Mouse (Mus musculus): Measurements from ENCODE around the gene Rgp1. TPM values are rescaled to one million over a fixed set of nuclear protein-coding genes. Genes with fewer than 3 reads are reported as not detected.

Rgp1 gene
- total RNA-seq, 1 experiment from 2014 or later = 23.2 TPM

- ATAC-seq (ENCODE audit: extremely low read depth, insufficient number of reproducible peaks, low FRiP score, poor library complexity, severe bottlenecking) = no peak
These were observed 17.0 kb upstream of the Rgp1 start for GRCm38 (mm10) chr4:43561436-43561996.

- ATAC-seq (ENCODE audit: extremely low read depth, insufficient number of reproducible peaks, low FRiP score, poor library complexity, severe bottlenecking) = peak; percentile 72
These were observed 16.3 kb upstream of the Rgp1 start, which contains the start of the genes Creb3 and Tln1 for GRCm38 (mm10) chr4:43561997-43562768. Creb3 (plus strand) TSS chr4:43562332. Tln1 (minus strand) TSS chr4:43562691.

- no peak for ATAC-seq (ENCODE audit: extremely low read depth, insufficient number of reproducible peaks, low FRiP score, poor library complexity, severe bottlenecking)
These were observed 15.5 kb upstream of the Rgp1 start for GRCm38 (mm10) chr4:43562769-43563600.

- no peak for ATAC-seq (ENCODE audit: extremely low read depth, insufficient number of reproducible peaks, low FRiP score, poor library complexity, severe bottlenecking)
These were observed 15.0 kb upstream of the Rgp1 start for GRCm38 (mm10) chr4:43563601-43563875.

- ATAC-seq (ENCODE audit: extremely low read depth, insufficient number of reproducible peaks, low FRiP score, poor library complexity, severe bottlenecking) = no peak
These were observed 14.3 kb upstream of the Rgp1 start for GRCm38 (mm10) chr4:43564231-43564630.

GRCm38 (mm10) chr4:43567140-43567539 is 11.4 kb upstream of the Rgp1 start:
- ATAC-seq (ENCODE audit: extremely low read depth, insufficient number of reproducible peaks, low FRiP score, poor library complexity, severe bottlenecking) = no peak

GRCm38 (mm10) chr4:43571395-43572045 is 7.0 kb upstream of the Rgp1 start:
- no peak for ATAC-seq (ENCODE audit: extremely low read depth, insufficient number of reproducible peaks, low FRiP score, poor library complexity, severe bottlenecking)

- no peak for ATAC-seq (ENCODE audit: extremely low read depth, insufficient number of reproducible peaks, low FRiP score, poor library complexity, severe bottlenecking)
These were observed 5.0 kb upstream of the Rgp1 start for GRCm38 (mm10) chr4:43573561-43573960.

- no peak for ATAC-seq (ENCODE audit: extremely low read depth, insufficient number of reproducible peaks, low FRiP score, poor library complexity, severe bottlenecking)
These were observed 3.2 kb upstream of the Rgp1 start for GRCm38 (mm10) chr4:43575356-43575755.

- no peak for ATAC-seq (ENCODE audit: extremely low read depth, insufficient number of reproducible peaks, low FRiP score, poor library complexity, severe bottlenecking)
These were observed 1.2 kb upstream of the Rgp1 start for GRCm38 (mm10) chr4:43577237-43577881.

GRCm38 (mm10) chr4:43579256-43579655 is 741 bp downstream of the Rgp1 start:
- no peak for ATAC-seq (ENCODE audit: extremely low read depth, insufficient number of reproducible peaks, low FRiP score, poor library complexity, severe bottlenecking)

GRCm38 (mm10) chr4:43579731-43580130 is 1.2 kb downstream of the Rgp1 start:
- no peak for ATAC-seq (ENCODE audit: extremely low read depth, insufficient number of reproducible peaks, low FRiP score, poor library complexity, severe bottlenecking)

- no peak for ATAC-seq (ENCODE audit: extremely low read depth, insufficient number of reproducible peaks, low FRiP score, poor library complexity, severe bottlenecking)
These were observed 2.2 kb downstream of the Rgp1 start for GRCm38 (mm10) chr4:43580721-43581120.

- no peak for ATAC-seq (ENCODE audit: extremely low read depth, insufficient number of reproducible peaks, low FRiP score, poor library complexity, severe bottlenecking)
These were observed 2.9 kb downstream of the Rgp1 start for GRCm38 (mm10) chr4:43581381-43581780.

GRCm38 (mm10) chr4:43582241-43582640 is 3.7 kb downstream of the Rgp1 start:
- no peak for ATAC-seq (ENCODE audit: extremely low read depth, insufficient number of reproducible peaks, low FRiP score, poor library complexity, severe bottlenecking)

- ATAC-seq (ENCODE audit: extremely low read depth, insufficient number of reproducible peaks, low FRiP score, poor library complexity, severe bottlenecking) = no peak
These were observed 4.9 kb downstream of the Rgp1 start for GRCm38 (mm10) chr4:43583421-43583820.

GRCm38 (mm10) chr4:43584444-43585416 is 6.2 kb downstream of the Rgp1 start, which contains the start of gene Msmp:
Msmp (minus strand) TSS chr4:43584494.
- no peak for ATAC-seq (ENCODE audit: extremely low read depth, insufficient number of reproducible peaks, low FRiP score, poor library complexity, severe bottlenecking)

GRCm38 (mm10) chr4:43585682-43586081 is 7.2 kb downstream of the Rgp1 start:
- ATAC-seq (ENCODE audit: extremely low read depth, insufficient number of reproducible peaks, low FRiP score, poor library complexity, severe bottlenecking) = no peak
